In genomic region chrX:100943640-100944039, GRCm38 (mm10) we compare ENCODE assay signal across 12 mouse cellular contexts.
DNase-seq lines count a peak whose midpoint lies in the region; ATAC-seq and TF ChIP-seq lines count a peak whose summit lies in the region.
"Had no signal": no experiment of that assay in that cellular context is flagged by ENCODE, and none has a peak within 500 bp of the region (broad histone marks: within the 10 kb centered on the region; RNA-seq: fewer than 3 reads in every experiment).

No protein-coding gene starts in this region.

- peak; percentile 45 for DNase-seq in cerebellum, adult 9-10 months
- DNase-seq in lung, postnatal 25 days (ENCODE audit: low spot score) = peak; percentile 5
- no peak for DNase-seq in lung, postnatal 4 days
- DNase-seq in telencephalon, adult 2 months (ENCODE audit: low read depth, low spot score) = peak; percentile 6
- DNase-seq in spleen, postnatal 14 days (ENCODE audit: low spot score in 2 of 2) = no peak
- DNase-seq: heart, postnatal 14 days; liver, embryonic 13.5 days had no signal

- H3K4me2 ChIP-seq in intestine, postnatal 0 days (replicated peaks; ENCODE audit: low read depth) = no peak overlapping the region
- H3K4me2 ChIP-seq in intestine, embryonic 16.5 days (ENCODE audit: low read depth, low read length) = no peak overlapping the region
- H3K4me2 ChIP-seq: forebrain, embryonic 15.5 days; liver, embryonic 13.5 days; midbrain, embryonic 15.5 days had no signal

- H3K36me3 ChIP-seq in intestine, postnatal 0 days (ENCODE audit: control insufficient read depth, insufficient read depth) = no peaks in the 10 kb centered on the region
- H3K36me3 ChIP-seq in intestine, embryonic 16.5 days (ENCODE audit: control insufficient read depth, insufficient read depth, low read length) = no peaks in the 10 kb centered on the region
- H3K36me3 ChIP-seq: forebrain, embryonic 15.5 days; liver, embryonic 13.5 days; midbrain, embryonic 15.5 days had no signal

- ATAC-seq in cerebellum, adult (ENCODE audit: insufficient number of reproducible peaks, low FRiP score, low TSS enrichment) = no peak
- ATAC-seq in intestine, postnatal 0 days = no peak
- ATAC-seq in intestine, embryonic 16.5 days = no peak
- ATAC-seq: forebrain, embryonic 15.5 days; midbrain, embryonic 15.5 days had no signal

- WGBS in intestine, postnatal 0 days = 41% methylated on average over 2 of the region's 2 CpGs
- WGBS in intestine, embryonic 16.5 days = 32% methylated on average over 2 of the region's 2 CpGs

- no peak overlapping the region for H3K4me3 ChIP-seq in intestine, postnatal 0 days (ENCODE audit: low read depth, low read length)
- H3K4me3 ChIP-seq in intestine, embryonic 16.5 days (ENCODE audit: low read length) = no peak overlapping the region
- H3K4me3 ChIP-seq: forebrain, embryonic 15.5 days; liver, embryonic 13.5 days; midbrain, embryonic 15.5 days had no signal

- no peaks in the 10 kb centered on the region for H3K27me3 ChIP-seq in intestine, postnatal 0 days (replicated peaks; ENCODE audit: control insufficient read depth, insufficient read depth, low read length)
- 0 out of 2 replicates have a peak, but pooled peaks cover 3% of the 10 kb centered on the region for H3K27me3 ChIP-seq in intestine, embryonic 16.5 days (replicated peaks; ENCODE audit: control insufficient read depth, insufficient read depth, low read length)
- H3K27me3 ChIP-seq: forebrain, embryonic 15.5 days; midbrain, embryonic 15.5 days had no signal

- peak; percentile 61 for TF ChIP-seq CTCF in intestine, postnatal 0 days (IDR thresholded peaks at IDR 0.05; ENCODE audit: low read depth)

- H3K27ac ChIP-seq in intestine, postnatal 0 days (ENCODE audit: low read depth, low read length) = no peak overlapping the region
- H3K27ac ChIP-seq in intestine, embryonic 16.5 days (ENCODE audit: low read length) = no peak overlapping the region
- H3K27ac ChIP-seq: forebrain, embryonic 15.5 days; liver, embryonic 13.5 days; midbrain, embryonic 15.5 days had no signal

- H3K9ac ChIP-seq in intestine, postnatal 0 days (ENCODE audit: low read depth, low read length) = no peak overlapping the region
- no peak overlapping the region for H3K9ac ChIP-seq in intestine, embryonic 16.5 days (ENCODE audit: low read depth, low read length)
- H3K9ac ChIP-seq: forebrain, embryonic 15.5 days; liver, embryonic 13.5 days; midbrain, embryonic 15.5 days had no signal

- no peaks in the 10 kb centered on the region for H3K4me1 ChIP-seq in intestine, postnatal 0 days (replicated peaks; ENCODE audit: control insufficient read depth, insufficient read depth, low read length)
- H3K4me1 ChIP-seq in intestine, embryonic 16.5 days (ENCODE audit: control insufficient read depth, insufficient read depth, low read length) = no peaks in the 10 kb centered on the region
- H3K4me1 ChIP-seq: forebrain, embryonic 15.5 days; liver, embryonic 13.5 days; midbrain, embryonic 15.5 days had no signal

- no peaks in the 10 kb centered on the region for H3K9me3 ChIP-seq in intestine, postnatal 0 days (ENCODE audit: control insufficient read depth)
- H3K9me3 ChIP-seq in intestine, embryonic 16.5 days (ENCODE audit: control insufficient read depth, low read length) = no peaks in the 10 kb centered on the region
- H3K9me3 ChIP-seq: forebrain, embryonic 15.5 days; liver, embryonic 13.5 days; midbrain, embryonic 15.5 days had no signal

Comparison
In these comparisons a context has a peak if more than half of its experiments do, and no peak if none do; other contexts are left out.
1. DNase-seq: peak in cerebellum, adult 9-10 months (single experiment), lung, postnatal 25 days (single experiment) and telencephalon, adult 2 months (single experiment); none in lung, postnatal 4 days (0 of 2) and spleen, postnatal 14 days (0 of 2).